Mouse (Mus musculus) urinary bladder, postnatal 10 days (tissue): ENCODE data around the gene Shisal1.

Source experiments
- DNase-seq: peaks from one replicate; pipeline ENCODE4 v3.0.0; 2022; ENCODE audit warnings: low spot score

Shisal1 gene

DNA sequence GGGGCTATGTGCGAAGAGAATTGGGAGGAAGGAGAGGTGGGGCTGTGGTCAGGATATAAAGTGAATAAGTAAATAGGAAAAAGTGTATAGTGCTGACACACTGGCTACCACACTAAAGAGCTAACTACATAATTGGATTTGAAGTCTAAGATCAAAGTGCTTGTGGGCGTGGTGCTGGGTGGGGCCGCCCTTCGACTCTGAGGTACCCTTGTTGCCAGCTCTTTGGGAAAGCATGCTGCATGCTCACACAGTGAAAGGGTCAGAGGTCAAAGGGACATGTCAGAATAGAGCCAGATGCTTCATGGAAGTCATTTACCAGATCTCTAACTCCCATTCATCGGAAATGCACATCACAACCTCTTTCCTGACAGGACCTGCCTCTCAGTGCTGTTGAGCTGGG, 74.1 kb downstream of the Shisal1 start:
- no peak for DNase-seq

DNA sequence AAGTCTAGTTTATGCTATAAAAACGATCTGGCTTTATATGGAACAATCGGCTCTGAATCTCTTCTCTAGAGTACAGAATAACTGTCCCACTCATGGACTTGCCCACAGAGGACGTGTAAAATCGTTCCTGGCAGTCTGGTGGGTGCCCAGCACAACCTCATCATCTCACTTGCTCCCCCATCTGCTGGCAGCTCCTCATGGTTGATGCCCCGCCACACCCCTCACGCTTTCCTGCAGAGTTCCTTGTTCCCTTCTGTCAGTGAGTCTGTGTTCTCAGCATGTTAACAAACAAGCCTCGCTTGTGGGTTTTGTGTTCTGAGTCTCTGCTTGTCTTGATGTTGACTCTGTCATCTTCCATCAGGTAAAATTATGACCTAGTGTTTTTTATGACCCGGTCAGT, 79.5 kb downstream of the Shisal1 start:
- no peak for DNase-seq

GRCm38 (mm10) chr15:84366574-84366989, 80.3 kb downstream of the Shisal1 start:
- no peak for DNase-seq

DNA sequence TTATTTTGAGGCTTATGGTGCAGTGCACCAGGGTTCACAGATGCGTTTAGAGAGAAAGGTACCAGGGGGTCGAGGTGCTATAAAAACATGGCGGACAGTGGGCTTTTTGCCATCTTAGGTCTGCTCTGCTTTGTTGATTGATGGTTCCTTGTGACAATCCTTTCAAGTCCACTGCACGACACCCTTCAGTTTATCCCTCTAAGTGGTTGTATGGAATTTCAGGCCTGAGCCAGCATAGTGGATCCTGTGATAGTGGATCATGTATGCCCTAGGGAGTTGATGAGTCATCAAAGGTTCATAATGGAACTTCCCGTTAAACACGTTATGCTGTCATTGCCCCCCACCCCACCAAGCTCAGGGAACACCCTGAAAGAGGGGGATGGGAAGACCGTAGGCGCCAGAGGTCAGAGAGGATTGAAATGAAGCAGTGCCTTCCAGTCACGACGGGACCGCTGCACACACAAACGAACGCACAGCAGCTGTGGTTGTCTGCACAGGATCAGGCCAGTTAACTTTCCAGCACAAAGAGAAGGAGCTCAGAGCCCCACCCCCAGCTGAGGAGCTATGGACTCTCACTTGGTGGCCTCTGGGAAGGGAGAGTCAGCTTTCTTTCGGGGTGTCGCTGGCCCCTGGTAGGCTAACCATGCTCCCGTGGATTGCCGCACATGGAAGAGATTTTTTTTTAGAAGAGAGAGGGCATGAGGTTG, 81.1 kb downstream of the Shisal1 start:
- no peak for DNase-seq

GRCm38 (mm10) chr15:84364746-84365145, 82.2 kb downstream of the Shisal1 start:
- no peak for DNase-seq

- no peak for DNase-seq
Measured at GRCm38 (mm10) chr15:84355081-84355480, 91.8 kb downstream of the Shisal1 start.

DNA sequence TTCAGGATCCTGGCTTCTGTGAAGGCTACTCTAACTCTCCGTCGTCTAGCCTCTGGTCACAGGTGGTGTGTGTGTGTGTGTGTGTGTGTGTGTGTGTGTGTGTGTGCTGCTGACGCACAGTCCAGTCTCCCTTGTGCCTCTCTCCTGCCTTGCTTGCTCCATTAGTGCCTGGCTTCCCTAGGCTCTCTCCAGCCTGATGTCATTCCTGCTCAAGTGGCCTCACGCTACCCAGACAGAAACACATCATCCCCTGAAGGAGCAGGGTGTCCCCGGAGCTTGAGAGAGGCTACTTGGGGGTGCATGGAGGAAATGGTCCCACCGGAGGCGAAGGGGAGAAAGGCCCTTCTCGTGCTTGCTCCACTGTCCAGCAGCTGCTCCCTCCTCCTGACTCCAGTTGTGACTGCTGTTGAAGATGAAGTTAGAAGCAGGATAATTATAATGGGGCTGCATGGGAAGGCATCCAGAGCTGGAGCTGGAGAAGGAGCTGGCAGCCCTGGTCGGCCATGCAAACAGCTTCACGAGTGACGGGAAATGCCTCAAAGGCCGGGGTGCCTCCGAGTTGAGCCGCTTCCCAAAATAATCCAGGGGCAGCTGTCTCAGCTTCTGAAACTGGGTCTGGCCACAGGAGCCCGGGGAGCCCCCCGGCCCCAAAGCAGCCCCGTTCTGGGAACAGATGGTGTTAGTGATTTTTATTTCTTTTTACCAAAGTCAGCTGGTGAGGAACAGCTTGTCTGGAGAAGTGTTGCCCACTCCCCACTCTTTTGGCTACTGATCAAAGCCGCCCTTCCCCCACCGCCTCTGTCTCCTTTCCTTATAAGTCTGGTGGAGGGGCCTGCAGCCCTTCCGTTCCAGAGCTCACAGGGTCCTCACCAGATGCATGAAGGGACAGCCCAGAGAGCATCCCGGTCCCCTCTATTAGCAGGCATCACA, 94.7 kb downstream of the Shisal1 start:
- no peak for DNase-seq

GRCm38 (mm10) chr15:84351342-84351741, 95.6 kb downstream of the Shisal1 start:
- DNase-seq: no peak

- DNase-seq: no peak
Measured at GRCm38 (mm10) chr15:84349915-84350738, 96.8 kb downstream of the Shisal1 start.

- no peak for DNase-seq
Measured at GRCm38 (mm10) chr15:84348769-84349168, 98.1 kb downstream of the Shisal1 start.

DNA sequence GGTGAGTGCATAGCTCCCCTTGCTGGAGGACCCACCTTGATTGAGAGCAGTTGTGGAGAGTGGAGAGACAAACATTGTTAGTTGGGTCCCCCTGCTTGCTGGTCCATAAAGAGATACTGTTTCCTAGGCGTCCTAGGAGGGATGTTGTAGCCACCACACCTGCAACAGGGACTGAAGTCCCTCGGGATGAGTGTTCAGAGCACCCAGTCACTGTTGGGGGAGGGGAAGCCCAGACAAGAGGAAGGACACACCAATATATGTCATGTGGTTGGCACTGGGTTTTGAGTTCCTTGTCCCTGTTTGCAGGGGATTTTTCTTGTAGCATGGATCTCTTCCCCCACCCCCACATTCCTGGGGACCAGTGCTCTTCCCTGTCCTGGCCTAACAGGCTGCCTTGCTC, 106.0 kb downstream of the Shisal1 start:
- no peak for DNase-seq

GRCm38 (mm10) chr15:84337599-84337998, 109.3 kb downstream of the Shisal1 start:
- DNase-seq: no peak

DNA sequence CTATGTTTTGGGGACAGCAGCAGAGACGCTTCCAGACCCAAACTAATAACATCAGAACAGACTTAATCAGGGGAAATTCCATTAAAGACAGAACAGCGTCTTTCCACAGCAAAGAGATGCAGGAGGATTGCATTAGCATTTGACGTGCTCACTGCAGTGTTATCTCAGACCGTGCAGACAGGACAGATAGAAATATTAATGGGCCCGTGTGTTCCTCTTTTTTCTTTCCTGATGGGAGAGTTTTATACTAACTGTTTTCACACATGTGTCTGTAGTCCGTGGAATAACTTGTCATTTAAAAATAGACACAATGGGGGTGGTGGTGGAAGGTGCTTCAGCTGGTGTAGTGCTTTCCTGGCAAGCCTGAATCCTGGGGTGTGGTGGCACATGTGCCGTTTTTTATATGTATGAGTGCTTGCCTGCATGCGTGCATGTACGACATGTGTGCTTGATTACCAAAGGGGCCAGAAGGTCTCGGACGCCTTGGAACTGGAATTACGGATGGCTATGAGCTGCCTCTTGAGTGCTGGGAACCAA, 110.5 kb downstream of the Shisal1 start:
- no peak for DNase-seq

DNA sequence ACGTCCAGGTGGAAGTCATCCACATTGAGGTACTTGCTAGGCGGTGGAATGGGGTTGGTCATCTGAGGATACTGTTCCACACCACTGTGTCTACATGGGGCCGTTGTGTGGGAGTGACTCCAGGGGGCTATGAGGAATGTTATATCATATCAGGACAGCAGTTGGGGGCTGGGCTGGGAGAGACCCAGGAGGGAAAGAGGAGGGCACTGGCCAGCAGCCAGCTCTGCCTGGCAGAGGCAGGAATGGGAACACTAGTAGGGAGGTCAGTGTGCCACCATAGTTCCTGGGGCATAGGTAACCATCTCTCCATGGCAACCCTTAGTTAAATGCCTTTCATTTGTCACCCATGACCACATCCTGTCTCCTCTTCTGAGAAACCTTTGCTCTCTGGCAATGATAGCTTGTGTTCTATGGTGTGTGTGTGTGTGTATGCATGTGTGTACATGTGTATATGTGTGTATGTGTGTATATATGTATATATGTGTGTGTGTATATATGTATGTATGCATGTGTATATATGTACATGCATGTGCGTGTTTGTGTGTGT, 115.8 kb downstream of the Shisal1 start:
- no peak for DNase-seq

- DNase-seq: no peak
Measured at GRCm38 (mm10) chr15:84329940-84330339, 117.0 kb downstream of the Shisal1 start.
